ENCODE assay signal across 8 mouse cellular contexts in the genomic region with DNA sequence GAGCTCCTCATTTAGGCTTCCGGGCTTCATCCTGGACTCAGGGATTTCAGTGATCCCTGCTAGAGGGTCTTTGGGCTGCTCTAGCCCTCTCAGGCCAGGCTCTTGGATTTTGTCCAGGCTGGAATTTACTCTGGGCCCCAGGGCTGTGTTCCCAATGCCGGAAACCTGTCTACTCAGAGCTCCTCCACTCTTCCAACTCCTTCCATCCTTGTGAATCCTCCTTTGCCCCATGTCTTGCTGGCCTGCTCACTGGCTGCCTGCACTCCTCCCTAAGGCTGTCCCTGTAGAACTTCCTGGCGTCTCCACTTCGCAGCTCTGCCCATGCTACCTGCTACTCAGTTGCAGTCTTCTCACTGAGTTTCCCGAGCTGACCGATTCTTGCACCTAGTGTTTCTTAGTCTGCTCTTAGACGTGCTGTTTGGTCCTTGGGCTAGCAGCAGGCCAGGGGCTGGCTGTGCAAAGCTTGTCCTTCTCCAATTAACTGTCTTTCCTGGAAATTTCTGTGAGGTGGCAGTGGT. TPM values are rescaled to one million over a fixed set of nuclear protein-coding genes. Genes with fewer than 3 reads are reported as not detected.
A peak's percentile ranks its signal among the peaks of the same experiment; 100 is the strongest.
DNase-seq lines count a peak whose midpoint lies in the region; ATAC-seq lines count a peak whose summit lies in the region.

No protein-coding gene starts in this region.

- no peaks in the 10 kb centered on the region for H3K36me3 ChIP-seq in heart, embryonic 11.5 days (ENCODE audit: control insufficient read depth, insufficient read depth, low read length)
- H3K36me3 ChIP-seq in forebrain, embryonic 12.5 days (replicated peaks): no peaks in the 10 kb centered on the region; the same call in 1 of the 2 replicates

- no peaks in the 10 kb centered on the region for H3K9me3 ChIP-seq in heart, embryonic 11.5 days (replicated peaks; ENCODE audit: control insufficient read depth, low read length)
- H3K9me3 ChIP-seq in forebrain, embryonic 12.5 days: no peaks in the 10 kb centered on the region

- peaks cover 46% of the 10 kb centered on the region for H3K4me1 ChIP-seq in heart, embryonic 11.5 days (ENCODE audit: control insufficient read depth, insufficient read depth, low read length)
- H3K4me1 ChIP-seq in forebrain, embryonic 12.5 days: peaks cover 34% of the 10 kb centered on the region

- DNase-seq in heart, adult 9 months (ENCODE audit: low spot score in 2 of 2): no peak
- DNase-seq in CD4-positive helper T cell, adult 2 months (ENCODE audit: low read depth, low spot score): peak; percentile 39
- DNase-seq in liver: peak; percentile 43
- peak; percentile 32 for DNase-seq in thymus, postnatal 14 days
- DNase-seq in frontal cortex, postnatal 25 days (ENCODE audit: low spot score in 2 of 2): no peak
- no peak for DNase-seq in gastrocnemius, postnatal 25 days

- H3K4me2 ChIP-seq in heart, embryonic 11.5 days: peak overlapping the region; percentile 93
- peak overlapping the region; percentile 88 for H3K4me2 ChIP-seq in forebrain, embryonic 12.5 days

- ATAC-seq in heart, embryonic 11.5 days (replicated peaks; ENCODE audit: insufficient number of reproducible peaks, low FRiP score, low TSS enrichment): no peak
- ATAC-seq in forebrain, embryonic 12.5 days (ENCODE audit: low FRiP score): no peak

- H3K27me3 ChIP-seq in heart, embryonic 11.5 days (ENCODE audit: control insufficient read depth, insufficient read depth, low read length): no peaks in the 10 kb centered on the region
- H3K27me3 ChIP-seq in forebrain, embryonic 12.5 days: peaks cover 19% of the 10 kb centered on the region

- H3K4me3 ChIP-seq in heart, embryonic 11.5 days (ENCODE audit: low read depth, low read length): peak overlapping the region; percentile 79
- peak overlapping the region; percentile 70 for H3K4me3 ChIP-seq in forebrain, embryonic 12.5 days (replicated peaks)

- WGBS in heart, embryonic 11.5 days (ENCODE audit: insufficient replicate concordance): 3% methylated on average over 7 of the region's 7 CpGs
- WGBS in forebrain, embryonic 12.5 days: 9% methylated on average over 7 of the region's 7 CpGs

- H3K9ac ChIP-seq in heart, embryonic 11.5 days (ENCODE audit: low read depth, low read length): peak overlapping the region; percentile 81
- peak overlapping the region; percentile 83 for H3K9ac ChIP-seq in forebrain, embryonic 12.5 days

- peak overlapping the region; percentile 66 for H3K27ac ChIP-seq in heart, embryonic 11.5 days (ENCODE audit: low read depth, low read length)
- H3K27ac ChIP-seq in forebrain, embryonic 12.5 days: no peak overlapping the region

RNA-seq across cellular contexts. Expression of a gene that starts 0.7 kb away (rescaled TPM):
- 74.6 and 77.9 TPM in 2 replicates for polyA plus RNA-seq in heart, embryonic 11.5 days (2014; fragmentation: Nextera tagmentation; extraction: Ambion mirVana)
- polyA plus RNA-seq in forebrain, embryonic 12.5 days (2016; fragmentation: Nextera tagmentation; extraction: Ambion mirVana): 40.5 and 43.7 TPM in 2 replicates
- total RNA-seq in gastrocnemius, postnatal 25 days (2021): 100 to 1,000 TPM; 154 to 218 TPM

RNA-seq across cellular contexts. Expression of a gene that starts 18.0 kb away (rescaled TPM):
- 20.2 and 23.9 TPM in 2 replicates for polyA plus RNA-seq in heart, embryonic 11.5 days (2014; fragmentation: Nextera tagmentation; extraction: Ambion mirVana)
- 24.1 and 29.9 TPM in 2 replicates for polyA plus RNA-seq in forebrain, embryonic 12.5 days (2016; fragmentation: Nextera tagmentation; extraction: Ambion mirVana)
- total RNA-seq in gastrocnemius, postnatal 25 days (2021): 10 to 100 TPM in 1 of 2 experiments, 1 to 10 TPM in 1; 9.5 to 10.3 TPM

RNA-seq across cellular contexts. Expression of a gene that starts 53.5 kb away (rescaled TPM):
- 68.1 and 68.4 TPM in 2 replicates for polyA plus RNA-seq in heart, embryonic 11.5 days (2014; fragmentation: Nextera tagmentation; extraction: Ambion mirVana)
- polyA plus RNA-seq in forebrain, embryonic 12.5 days (2016; fragmentation: Nextera tagmentation; extraction: Ambion mirVana): 49.6 and 52.1 TPM in 2 replicates
- total RNA-seq in gastrocnemius, postnatal 25 days (2021): 10 to 100 TPM; 34.0 TPM

Comparison
In these comparisons a context has a peak if more than half of its experiments do, and no peak if none do; other contexts are left out.
1. DNase-seq: peak in CD4-positive helper T cell, adult 2 months (single experiment), liver (single experiment) and thymus, postnatal 14 days (single experiment); none in heart, adult 9 months (0 of 2), frontal cortex, postnatal 25 days (0 of 2) and gastrocnemius, postnatal 25 days (single experiment).